Mouse (Mus musculus) heart, embryonic 10.5 days (tissue): ENCODE data around the gene Kdm2a. TPM values are rescaled to one million over a fixed set of nuclear protein-coding genes. Genes with fewer than 3 reads are reported as not detected.

Source experiments
- DNase-seq: peaks from one replicate; pipeline ENCODE4 v3.0.0-alpha.2; 2017; ENCODE audit warnings: low spot score
- H3K27ac ChIP-seq: fragments of 300-500 bp; sonication (generic); 2 replicates; pipeline ENCODE4 v1.5.1; 2016; ENCODE audit warnings: mild to moderate bottlenecking
- H3K27me3 ChIP-seq: fragments of 300-500 bp; sonication (generic); 2 replicates; pipeline ENCODE4 v1.6.1; 2016; ENCODE audit warnings: mild to moderate bottlenecking; ENCODE audit not compliant: poor library complexity, insufficient read depth, severe bottlenecking
- H3K36me3 ChIP-seq: fragments of 300-500 bp; sonication (generic); 2 replicates; pipeline ENCODE4 v1.6.1; 2016; ENCODE audit warnings: mild to moderate bottlenecking, moderate library complexity
- H3K4me1 ChIP-seq: fragments of 300-500 bp; sonication (generic); 2 replicates; pipeline ENCODE4 v1.6.1; 2016; ENCODE audit warnings: mild to moderate bottlenecking
- H3K4me3 ChIP-seq: fragments of 300-500 bp; sonication (generic); 2 replicates; pipeline ENCODE4 v1.5.1; 2016; ENCODE audit warnings: mild to moderate bottlenecking, moderate library complexity
- H3K9me3 ChIP-seq: fragments of 300-500 bp; sonication (generic); 2 replicates; pipeline ENCODE4 v1.6.1; 2016; ENCODE audit warnings: mild to moderate bottlenecking, moderate library complexity
- WGBS: fragments of 180-500 bp; shearing (Covaris S2); methylation state at CpG from one replicate; pipeline ENCODE4 v1.1.7; 2016; 5-methylcytosine and 5-hydroxymethylcytosine counted together
- polyA plus RNA-seq: library from polyadenylated mRNA; unstranded; fragments of >200 nt; fragmentation: Nextera tagmentation; extraction: Ambion mirVana; gene quantifications from 2 replicates; pipeline ENCODE4 v1.2.1, GENCODE M21; 2016

Kdm2a gene
- polyA plus RNA-seq, 1 experiment from 2014 or later, result 53.6 TPM

DNA sequence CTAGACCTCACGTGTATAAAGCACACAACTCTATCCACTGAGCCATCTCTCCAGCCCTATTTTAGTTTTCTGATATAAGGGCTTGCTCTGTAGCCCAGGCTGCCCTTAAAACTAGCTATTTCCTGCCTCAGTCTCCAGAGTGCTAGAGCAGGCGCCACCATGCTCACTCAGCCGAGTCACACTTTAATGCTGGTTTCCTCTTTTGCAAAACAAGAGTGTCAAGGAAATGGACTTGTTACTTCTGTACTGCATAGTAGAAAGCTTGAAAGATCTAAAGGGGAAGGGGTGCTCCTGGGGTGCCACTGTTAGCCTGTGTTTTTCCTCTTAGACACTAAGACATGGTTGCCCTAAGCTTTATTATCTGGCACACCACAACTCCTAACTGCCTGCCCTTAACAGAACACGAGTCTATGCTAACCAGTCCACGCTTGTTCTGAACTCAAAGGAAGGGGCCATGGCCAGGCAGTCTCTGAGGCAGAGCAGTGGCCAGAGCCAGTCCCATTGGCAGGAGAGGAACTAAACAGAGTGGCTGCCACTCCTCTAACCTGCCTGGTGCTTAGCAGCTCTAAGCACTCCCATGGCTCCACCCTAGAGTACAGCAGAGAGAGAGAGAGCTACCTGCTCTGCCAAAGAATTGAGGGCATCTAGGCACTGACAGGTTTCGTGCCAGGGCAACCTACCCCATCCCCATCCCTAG is 98.4 kb downstream of the Kdm2a start:
- H3K9me3 ChIP-seq, result no peaks in the 10 kb centered on the region
- 80% methylated on average over 6 of the region's 6 CpGs for WGBS
- DNase-seq, result no peak
- no peak overlapping the region for H3K4me3 ChIP-seq
- H3K27ac ChIP-seq, result peak overlapping the region; percentile 54; the same call in 1 of the 2 replicates
- peaks cover 17% of the 10 kb centered on the region; the same call in 1 of the 2 replicates for H3K36me3 ChIP-seq
- H3K27me3 ChIP-seq, result no peaks in the 10 kb centered on the region
- peaks cover 67% of the 10 kb centered on the region for H3K4me1 ChIP-seq

- Histone ChIP-seq H3K27me3 (no peaks in the 10 kb centered on the region), H3K27ac (no peak overlapping the region), H3K4me1 (peaks cover 67% of the 10 kb centered on the region), H3K4me3 (no peak overlapping the region), H3K9me3 (no peaks in the 10 kb centered on the region), H3K36me3 (peaks cover 22% of the 10 kb centered on the region; the same call in 1 of the 2 replicates)
- 90% methylated on average over 7 of the region's 7 CpGs for WGBS
- DNase-seq, result no peak
These were observed 99.0 kb downstream of the Kdm2a start for GRCm38 (mm10) chr19:4299126-4299525.

DNA sequence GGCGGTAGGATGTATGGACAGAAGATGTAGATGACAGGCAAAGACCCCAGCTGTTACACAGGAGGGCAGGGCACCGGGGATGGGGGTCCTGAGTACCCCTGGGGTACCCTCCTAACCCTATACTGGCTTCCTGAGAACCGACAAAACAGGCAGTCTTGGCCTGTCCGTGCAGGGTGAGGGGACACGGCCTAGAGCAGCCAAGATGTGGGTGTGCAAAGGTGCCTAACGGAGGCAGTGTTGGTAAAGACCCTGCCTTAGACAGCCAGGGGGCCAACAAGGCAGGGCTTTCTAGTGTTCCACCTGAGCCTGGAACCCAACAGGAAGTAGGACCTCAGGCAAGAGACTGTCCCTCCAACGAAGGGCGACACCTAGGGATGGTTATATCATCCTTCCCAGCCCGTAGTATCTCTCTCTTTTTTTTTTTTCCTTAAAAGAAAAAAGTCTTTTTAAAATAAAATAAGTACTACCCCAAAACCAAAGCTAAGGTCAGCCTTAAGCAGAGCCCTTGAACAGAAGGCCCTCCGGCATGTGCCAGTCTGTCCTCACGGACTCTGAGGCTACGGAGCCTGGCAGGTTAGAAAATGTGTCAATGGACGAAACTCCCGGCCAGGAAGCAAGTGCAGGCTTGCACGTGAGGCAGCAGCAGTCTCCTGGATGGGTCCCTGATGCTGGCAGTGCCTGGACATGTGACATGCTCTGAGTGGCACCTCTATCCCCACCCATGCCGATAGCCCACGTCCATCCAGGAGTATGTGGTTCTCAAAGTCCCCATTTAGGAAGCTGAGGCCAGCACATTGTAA is 99.6 kb downstream of the Kdm2a start:
- Histone ChIP-seq H3K9me3 (no peaks in the 10 kb centered on the region), H3K27me3 (no peaks in the 10 kb centered on the region), H3K36me3 (peaks cover 26% of the 10 kb centered on the region; the same call in 1 of the 2 replicates), H3K27ac (no peak overlapping the region), H3K4me3 (no peak overlapping the region), H3K4me1 (peaks cover 64% of the 10 kb centered on the region)
- 86% methylated on average over 17 of the region's 17 CpGs for WGBS
- DNase-seq, result no peak

DNA sequence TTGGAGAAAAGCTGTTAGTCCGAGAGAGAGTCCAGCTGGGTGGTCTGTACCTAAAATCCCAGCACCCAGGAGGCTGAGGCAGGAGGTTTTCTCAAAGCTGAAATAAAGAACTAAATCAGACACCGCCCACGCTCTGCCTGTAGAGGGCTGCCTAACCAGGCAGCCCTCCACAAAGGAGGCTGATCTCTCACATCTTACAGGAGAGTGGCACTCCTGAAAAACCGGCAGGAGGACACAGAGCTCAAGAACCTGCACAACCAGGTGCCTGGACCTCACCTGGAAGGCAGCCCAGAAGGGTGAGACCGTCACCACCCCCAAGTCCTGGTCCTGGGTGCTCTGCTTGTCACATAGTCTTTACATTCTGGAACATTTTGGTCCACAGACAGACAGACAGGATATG is 100.2 kb downstream of the Kdm2a start:
- Histone ChIP-seq H3K9me3 (no peaks in the 10 kb centered on the region), H3K27ac (no peak overlapping the region), H3K36me3 (peaks cover 31% of the 10 kb centered on the region), H3K4me3 (no peak overlapping the region), H3K4me1 (peaks cover 57% of the 10 kb centered on the region), H3K27me3 (no peaks in the 10 kb centered on the region)
- 88% methylated on average over 5 of the region's 5 CpGs for WGBS
- no peak for DNase-seq

DNA sequence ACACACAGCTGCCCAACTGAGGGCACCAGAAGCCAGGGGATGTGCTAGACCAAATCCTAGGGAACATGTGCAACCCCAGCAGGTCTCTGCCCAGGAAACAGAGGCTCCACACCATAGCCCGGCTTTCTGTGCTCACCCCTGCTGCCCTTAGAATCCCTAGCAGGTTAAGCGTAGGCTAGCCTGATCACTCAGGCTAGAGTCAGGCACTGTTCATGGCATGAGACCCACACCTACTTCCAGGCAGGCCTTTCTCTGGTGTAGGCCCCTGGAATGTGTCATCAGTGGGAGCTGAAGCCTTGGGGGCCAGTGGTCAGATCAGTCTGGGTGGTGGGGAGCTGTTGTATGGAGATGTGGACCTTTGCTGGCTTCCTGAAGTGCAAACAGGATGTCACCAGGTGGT is 101.5 kb downstream of the Kdm2a start:
- WGBS, result 89% methylated on average over 2 of the region's 2 CpGs
- H3K36me3 ChIP-seq, result peaks cover 43% of the 10 kb centered on the region
- no peak overlapping the region for H3K4me3 ChIP-seq
- H3K4me1 ChIP-seq, result peaks cover 45% of the 10 kb centered on the region
- no peak for DNase-seq
- H3K9me3 ChIP-seq, result no peaks in the 10 kb centered on the region
- peak overlapping the region; percentile 18 for H3K27ac ChIP-seq
- H3K27me3 ChIP-seq, result no peaks in the 10 kb centered on the region

GRCm38 (mm10) chr19:4295391-4295790 is 102.7 kb downstream of the Kdm2a start:
- no peak for DNase-seq
- no peak overlapping the region for H3K4me3 ChIP-seq
- H3K4me1 ChIP-seq, result peaks cover 33% of the 10 kb centered on the region
- no peak overlapping the region for H3K27ac ChIP-seq
- WGBS, result 84% methylated on average over 4 of the region's 4 CpGs
- H3K36me3 ChIP-seq, result peaks cover 55% of the 10 kb centered on the region
- H3K27me3 ChIP-seq, result no peaks in the 10 kb centered on the region
- no peaks in the 10 kb centered on the region for H3K9me3 ChIP-seq

- Histone ChIP-seq H3K36me3 (peaks cover 64% of the 10 kb centered on the region), H3K4me3 (no peak overlapping the region), H3K4me1 (peaks cover 24% of the 10 kb centered on the region), H3K27me3 (no peaks in the 10 kb centered on the region), H3K9me3 (no peaks in the 10 kb centered on the region), H3K27ac (peak overlapping the region; percentile 65; the same call in 1 of the 2 replicates)
- no peak for DNase-seq
- 66% methylated on average over 14 of the region's 14 CpGs for WGBS
These were observed 103.5 kb downstream of the Kdm2a start for GRCm38 (mm10) chr19:4294381-4295097.

GRCm38 (mm10) chr19:4291161-4291560 is 106.9 kb downstream of the Kdm2a start:
- Histone ChIP-seq H3K9me3 (no peaks in the 10 kb centered on the region), H3K27ac (no peak overlapping the region), H3K36me3 (peaks cover 88% of the 10 kb centered on the region), H3K4me3 (no peak overlapping the region), H3K27me3 (no peaks in the 10 kb centered on the region), H3K4me1 (peaks cover 11% of the 10 kb centered on the region)
- DNase-seq, result no peak
- 86% methylated on average over 11 of the region's 11 CpGs for WGBS

GRCm38 (mm10) chr19:4290749-4291148 is 107.3 kb downstream of the Kdm2a start:
- Histone ChIP-seq H3K27me3 (no peaks in the 10 kb centered on the region), H3K4me3 (no peak overlapping the region), H3K36me3 (peaks cover 92% of the 10 kb centered on the region), H3K4me1 (peaks cover 11% of the 10 kb centered on the region), H3K9me3 (no peaks in the 10 kb centered on the region), H3K27ac (no peak overlapping the region)
- 77% methylated on average over 15 of the region's 15 CpGs for WGBS
- DNase-seq, result no peak

DNA sequence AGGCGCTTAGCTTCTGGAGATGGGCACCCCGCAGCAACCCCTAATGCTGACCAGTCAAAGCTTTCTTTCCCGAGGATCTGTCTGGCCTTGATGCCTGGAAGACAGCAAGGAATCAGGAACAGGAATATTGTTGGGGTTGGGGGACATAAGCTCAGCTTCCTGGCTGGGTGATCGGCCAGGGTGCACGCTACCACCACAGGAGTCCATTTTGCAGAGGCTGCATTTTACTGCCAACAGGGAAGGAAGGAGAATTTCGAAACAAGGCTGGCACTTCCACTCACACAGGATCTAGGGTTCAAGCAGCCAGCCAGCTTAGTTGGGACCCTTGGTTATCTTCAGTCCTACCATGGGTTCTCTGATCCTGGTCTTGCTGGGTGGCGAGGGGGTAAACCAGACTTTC is 114.4 kb downstream of the Kdm2a start:
- Histone ChIP-seq H3K27ac (no peak overlapping the region), H3K9me3 (no peaks in the 10 kb centered on the region), H3K36me3 (peaks cover 36% of the 10 kb centered on the region), H3K4me1 (peaks cover 19% of the 10 kb centered on the region), H3K27me3 (peaks cover 19% of the 10 kb centered on the region), H3K4me3 (peak overlapping the region; percentile 74)
- DNase-seq, result no peak
- 51% methylated on average over 7 of the region's 7 CpGs for WGBS

- H3K27ac ChIP-seq, result peak within 1 kb of the TSS; percentile 56
- under 1% methylated on average over 50 of the region's 50 CpGs for WGBS
These were observed 115.1 kb downstream of the Kdm2a start, which contains the start of gene Ankrd13d for GRCm38 (mm10) chr19:4282898-4283553. TSS of gene Ankrd13d (minus strand) at chr19:4283137.

DNA sequence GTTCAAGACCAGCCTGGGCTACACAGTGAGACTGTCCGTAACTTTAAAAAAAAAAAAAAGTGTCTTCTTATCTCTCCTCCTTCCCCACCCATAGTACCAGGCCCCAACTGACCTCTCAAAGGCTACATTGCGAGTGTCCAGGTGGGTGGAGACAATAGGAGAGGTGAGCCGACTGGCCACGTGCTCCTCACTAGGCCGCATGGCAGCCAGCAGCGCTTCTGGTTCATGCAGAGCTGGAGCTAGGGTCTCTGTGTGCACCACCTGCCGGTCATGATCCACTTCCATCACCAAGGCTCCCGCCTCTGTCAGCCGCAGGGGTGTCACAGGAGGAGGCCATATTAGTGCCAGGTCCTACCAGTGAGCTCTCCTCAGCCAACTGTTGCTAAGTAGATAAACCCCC is 117.7 kb downstream of the Kdm2a start:
- H3K27me3 ChIP-seq, result peaks cover 19% of the 10 kb centered on the region
- WGBS, result 92% methylated on average over 9 of the region's 9 CpGs

More at GRCm38 (mm10) chr19:4282898-4283553, 115.1 kb downstream of the Kdm2a start, which contains the start of gene Ankrd13d:
- Histone ChIP-seq H3K4me3 (peak within 1 kb of the TSS; percentile 74), H3K27me3 (peaks cover 19% of the 10 kb centered on the region), H3K9me3 (no peaks in the 10 kb centered on the region), H3K36me3 (peaks cover 30% of the 10 kb centered on the region), H3K4me1 (peaks cover 19% of the 10 kb centered on the region)
- DNase-seq, result peak; percentile 95

More for the DNA sequence above, 117.7 kb downstream of the Kdm2a start:
- H3K4me1 ChIP-seq, result peaks cover 19% of the 10 kb centered on the region
- H3K9me3 ChIP-seq, result no peaks in the 10 kb centered on the region
- H3K27ac ChIP-seq, result no peak overlapping the region
- peaks cover 4% of the 10 kb centered on the region for H3K36me3 ChIP-seq
- no peak for DNase-seq
- no peak overlapping the region for H3K4me3 ChIP-seq
